Mouse (Mus musculus) monocyte, adult 59 days (primary cell): Measurements from ENCODE around the gene Nxt1. TPM values are rescaled to one million over a fixed set of nuclear protein-coding genes. Genes with fewer than 3 reads are reported as not detected.

Experiments used
- total RNA-seq, 2 experiments: library from RNA; stranded (reverse); gene quantifications; one replicate each; pipeline ENCODE4 v1.2.4; 2023

Gene Nxt1
- total RNA-seq = 10 to 100 TPM; 14.8 to 20.8 TPM

GRCm38 (mm10) chr2:148672199-148673096, at the start of gene Nxt1:
TSS of gene Nxt1 (plus strand) at chr2:148672601.

GRCm38 (mm10) chr2:148680775-148681291, 8.4 kb downstream of the Nxt1 start, which contains the start of gene Gzf1:
TSS of gene Gzf1 (plus strand) at chr2:148681023.

Other genes starting within 250 kb of the Nxt1 start
- 100 to 1,000 TPM in 1 of 2 experiments, 10 to 100 TPM in 1; 88.5 to 134 TPM for gene Cd93, start 229.0 kb upstream of the Nxt1 start, total RNA-seq
- gene Gzf1, start 8.4 kb downstream of the Nxt1 start, total RNA-seq = 10 to 100 TPM; 19.4 to 24.2 TPM
- 1 to 10 TPM; 1.4 TPM for gene Napb, start 59.9 kb downstream of the Nxt1 start, total RNA-seq
- gene Cstl1, start 77.8 kb downstream of the Nxt1 start, total RNA-seq = not detected
- gene Cst11, start 98.9 kb downstream of the Nxt1 start, total RNA-seq = not detected
- gene 8030411F24Rik, start 109.4 kb downstream of the Nxt1 start, total RNA-seq = not detected
- not detected for gene Cst12, start 116.8 kb downstream of the Nxt1 start, total RNA-seq
- gene Cst8, start 126.2 kb downstream of the Nxt1 start, total RNA-seq = not detected
- gene Cst13, start 147.5 kb downstream of the Nxt1 start, total RNA-seq = not detected
- not detected for gene Cst9, start 162.5 kb downstream of the Nxt1 start, total RNA-seq
- not detected for gene 9230104L09Rik, start 192.4 kb downstream of the Nxt1 start, total RNA-seq
- gene Cst3, start 203.1 kb downstream of the Nxt1 start, total RNA-seq = 1,000 to 10,000 TPM; 2,392 to 2,423 TPM